Mouse (Mus musculus) cortical plate, adult 2 months (tissue): ENCODE data around the gene Tceanc.

ENCODE experiments used
- CTCF ChIP-seq: fragments of 200-500 bp; IDR thresholded peaks from 2 replicates; pipeline ENCODE4 v1.5.1; 2011; ENCODE audit warnings: mild to moderate bottlenecking, control low read depth, low read length; ENCODE audit not compliant: insufficient read depth; ENCODE audit errors: extremely low read depth
- POLR2A ChIP-seq: fragments of 200-500 bp; IDR thresholded peaks from 2 replicates; pipeline ENCODE4 v1.6.1; 2011; ENCODE audit warnings: mild to moderate bottlenecking, low read length, control low read depth; ENCODE audit not compliant: insufficient read depth; ENCODE audit errors: extremely low read depth

- no peak for TF ChIP-seq CTCF
- TF ChIP-seq POLR2A = no peak
These were observed 62.8 kb downstream of the Tceanc start for GRCm38 (mm10) chrX:166455525-166455924.
